Mouse (Mus musculus) heart, adult 2 months (tissue): ENCODE data around the gene Pla2g12b. TPM values are rescaled to one million over a fixed set of nuclear protein-coding genes. Genes with fewer than 3 reads are reported as not detected.

Experiments used
- DNase-seq, 2 experiments: peaks; one replicate each; pipeline ENCODE4 v3.0.0; 2021
- H3K27ac ChIP-seq: fragments of 200-600 bp; 2 replicates; pipeline ENCODE4 v1.8.1; 2022
- H3K27me3 ChIP-seq: fragments of 200-500 bp; 2 replicates; pipeline ENCODE4 v1.6.1; 2012; ENCODE audit warnings: mild to moderate bottlenecking, low read length, inconsistent platforms, mixed read lengths; ENCODE audit not compliant: control insufficient read depth, insufficient read depth
- H3K36me3 ChIP-seq: fragments of 200-500 bp; 2 replicates; pipeline ENCODE4 v1.6.1; 2012; ENCODE audit warnings: low read length, inconsistent platforms; ENCODE audit not compliant: control insufficient read depth, insufficient read depth
- H3K4me1 ChIP-seq: fragments of 200-500 bp; 2 replicates; pipeline ENCODE4 v1.6.1; 2011; ENCODE audit warnings: low read length; ENCODE audit not compliant: control insufficient read depth, insufficient read depth
- H3K4me3 ChIP-seq: fragments of 200-600 bp; 2 replicates; pipeline ENCODE4 v1.8.1; 2022
- H3K79me2 ChIP-seq: fragments of 200-500 bp; replicated peaks from 2 replicates; pipeline ENCODE4 v1.6.1; 2012; ENCODE audit warnings: mild to moderate bottlenecking, inconsistent platforms, low read length, moderate library complexity, mixed read lengths; ENCODE audit not compliant: control insufficient read depth, insufficient read depth
- H3K9ac ChIP-seq: fragments of 200-500 bp; 2 replicates; pipeline ENCODE4 v1.6.1; 2012; ENCODE audit warnings: low read depth, mild to moderate bottlenecking, control low read depth, inconsistent platforms, low read length, mixed read lengths
- CTCF ChIP-seq: fragments of 200-600 bp; IDR thresholded peaks from 2 replicates; pipeline ENCODE4 v1.8.1; 2022; ENCODE audit warnings: antibody characterized with exemption, mild to moderate bottlenecking, moderate library complexity
- EP300 ChIP-seq: fragments of 200-500 bp; IDR thresholded peaks from 2 replicates; pipeline ENCODE4 v1.6.1; 2011; ENCODE audit warnings: low read depth, low read length, control low read depth; ENCODE audit not compliant: insufficient read depth
- POLR2A ChIP-seq: fragments of 200-500 bp; IDR thresholded peaks from 2 replicates; pipeline ENCODE4 v1.6.1; 2011; ENCODE audit warnings: mild to moderate bottlenecking, low read depth, low read length, control low read depth; ENCODE audit not compliant: insufficient read depth
- WGBS: fragments of 180-500 bp; shearing (Covaris S2); methylation state at CpG from one replicate; pipeline ENCODE4 v1.1.7; 2018; 5-methylcytosine and 5-hydroxymethylcytosine counted together
- intact Hi-C: fragments of 180-260 bp; cut with DNase I; formaldehyde crosslinking; loops from one replicate; pipeline ENCODE4 v1.15.1; 2025
- polyA plus RNA-seq: library from polyadenylated mRNA; depleted of rRNA; stranded (reverse); fragments of >200 nt; gene quantifications from 2 replicates; pipeline ENCODE4 v1.2.3, GENCODE M21; 2012
- total RNA-seq, 2 experiments: library from RNA; stranded (reverse); gene quantifications; 2 replicates each; pipeline ENCODE4 v1.2.3; 2021

Gene Pla2g12b
- total and polyA plus RNA-seq, 3 experiments, result 0.10 TPM; not detected in 2

DNA sequence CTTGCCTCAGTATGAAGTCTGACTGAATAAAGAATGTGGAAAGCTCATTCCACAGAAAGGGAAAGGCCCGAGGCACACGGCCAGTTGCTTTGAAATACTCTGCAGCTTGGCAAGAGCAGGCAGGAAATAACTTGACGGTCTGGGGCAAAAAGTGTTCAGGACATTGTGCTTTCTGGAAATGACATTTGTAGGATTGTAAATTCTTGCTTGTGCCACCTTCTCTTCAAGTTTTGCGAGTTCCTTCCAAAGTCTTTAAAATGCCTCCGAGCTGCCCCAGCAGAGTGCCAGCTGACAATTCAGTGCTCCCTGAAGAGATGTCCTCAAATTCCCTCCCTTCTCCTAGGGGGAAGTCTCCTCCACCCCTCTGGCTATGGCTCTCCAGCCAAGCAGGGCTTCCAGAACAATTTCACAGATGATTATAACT lies 36.1 kb downstream of the Pla2g12b start:
- intact Hi-C loops, result no loop called here
- Histone ChIP-seq H3K27me3 (no peaks in the 10 kb centered on the region), H3K36me3 (peaks cover 5% of the 10 kb centered on the region), H3K27ac (peak overlapping the region; percentile 32), H3K4me3 (no peak overlapping the region), H3K79me2 (no peaks in the 10 kb centered on the region), H3K9ac (no peak overlapping the region), H3K4me1 (peaks cover 17% of the 10 kb centered on the region)
- TF ChIP-seq CTCF (no peak), EP300 (peak; percentile 44; the same call in 1 of the 2 replicates)
- DNase-seq, result peak; percentile 58 to 69
- WGBS, result 5% methylated on average over 5 of the region's 5 CpGs

DNA sequence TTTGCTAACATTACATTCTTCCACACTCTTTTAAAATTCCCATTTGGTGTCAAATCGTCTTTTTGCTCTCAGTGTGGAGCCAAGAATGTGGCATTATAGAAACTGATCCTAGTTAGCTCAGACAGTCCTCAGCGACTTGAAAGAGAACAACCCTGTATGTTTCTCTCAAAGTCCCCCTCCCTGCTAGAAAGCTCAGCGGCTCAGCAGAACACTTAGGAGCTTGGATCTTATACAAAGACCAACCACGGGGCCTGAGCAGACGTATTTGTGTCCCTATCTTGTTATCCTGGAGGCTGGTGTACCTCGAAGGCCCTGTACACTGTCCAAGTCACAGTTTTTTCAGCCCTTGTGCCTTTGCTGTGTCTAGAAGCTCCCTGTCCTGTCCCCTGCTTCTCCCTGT lies 36.7 kb downstream of the Pla2g12b start:
- intact Hi-C loops, result loop anchor here (5.0 kb wide), 1 partner anchor 177 kb away; the partner anchor contains the start of genes Gm10322 and Mcu
- no peak for TF ChIP-seq CTCF
- TF ChIP-seq EP300, result no peak
- no peak for TF ChIP-seq POLR2A
- no peak overlapping the region for H3K9ac ChIP-seq
- H3K27ac ChIP-seq, result peak overlapping the region; percentile 32
- H3K4me1 ChIP-seq, result peaks cover 17% of the 10 kb centered on the region
- no peaks in the 10 kb centered on the region for H3K27me3 ChIP-seq
- no peak for DNase-seq
- no peaks in the 10 kb centered on the region for H3K79me2 ChIP-seq
- H3K36me3 ChIP-seq, result peaks cover 5% of the 10 kb centered on the region
- no peak overlapping the region for H3K4me3 ChIP-seq
- 33% methylated on average over 6 of the region's 6 CpGs for WGBS

DNA sequence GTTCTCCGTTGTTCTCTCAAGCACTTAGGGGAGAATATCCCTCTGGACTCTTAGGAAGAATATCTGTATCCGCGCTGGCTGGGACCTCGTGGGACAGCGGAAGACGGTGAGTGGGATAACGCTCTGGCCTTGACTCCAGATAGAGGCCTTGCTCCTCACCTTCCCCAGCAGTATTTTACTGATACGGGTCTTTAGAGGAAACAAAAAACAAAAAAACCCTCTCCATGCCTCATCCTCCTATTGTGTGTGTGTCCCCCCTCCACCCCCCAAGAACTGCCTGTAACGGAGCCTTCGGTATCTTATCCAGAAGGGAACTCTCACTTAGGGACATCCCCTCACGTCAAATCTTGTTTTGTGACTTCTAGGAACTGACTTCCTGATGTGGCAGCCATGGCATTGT lies 38.3 kb downstream of the Pla2g12b start, which contains the start of gene Oit3:
Oit3 (minus strand) TSS at position 44 of the 400 bp plus-strand sequence.
- no peak for TF ChIP-seq EP300
- TF ChIP-seq CTCF, result no peak
- no peak for TF ChIP-seq POLR2A
- no peak within 1 kb of the TSS for H3K27ac ChIP-seq
- H3K9ac ChIP-seq, result no peak within 1 kb of the TSS
- H3K4me3 ChIP-seq, result no peak within 1 kb of the TSS
- H3K79me2 ChIP-seq, result no peaks in the 10 kb centered on the region
- intact Hi-C loops, result loop anchor here (5.0 kb wide), 1 partner anchor 176 kb away; the partner anchor contains the start of genes Gm10322 and Mcu
- peaks cover 17% of the 10 kb centered on the region for H3K4me1 ChIP-seq
- no peak for DNase-seq
- 50% methylated on average over 11 of the region's 11 CpGs for WGBS
- no peaks in the 10 kb centered on the region for H3K27me3 ChIP-seq
- H3K36me3 ChIP-seq, result peaks cover 5% of the 10 kb centered on the region

DNA sequence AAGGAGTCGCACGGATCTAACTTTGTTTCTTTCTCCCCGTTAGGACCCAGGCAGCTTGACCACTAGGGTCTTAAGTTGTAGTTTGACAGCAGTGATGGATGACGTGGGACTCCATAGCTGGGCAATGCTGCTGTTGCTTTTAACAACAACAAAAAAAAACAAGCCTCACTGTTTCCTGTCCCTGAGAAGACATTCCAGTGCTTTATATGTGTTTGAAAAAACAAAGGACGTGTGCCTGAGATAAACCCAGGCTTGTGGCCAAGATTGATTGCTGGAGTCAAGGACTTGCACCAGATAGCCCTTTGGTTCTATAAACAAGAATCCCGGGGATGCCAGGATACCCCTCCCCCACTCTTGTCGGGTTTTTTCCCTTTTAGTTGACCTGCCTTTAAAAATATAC lies 39.8 kb downstream of the Pla2g12b start:
- H3K4me1 ChIP-seq, result peaks cover 17% of the 10 kb centered on the region
- TF ChIP-seq CTCF (no peak), EP300 (no peak), POLR2A (no peak)
- no peak for DNase-seq
- no peaks in the 10 kb centered on the region for H3K27me3 ChIP-seq
- no peak overlapping the region for H3K27ac ChIP-seq
- intact Hi-C loops, result loop anchor here (5.0 kb wide), 1 partner anchor 174 kb away; the partner anchor contains the start of genes Gm10322 and Mcu
- WGBS, result 7% methylated on average over 7 of the region's 7 CpGs
- no peaks in the 10 kb centered on the region for H3K79me2 ChIP-seq
- no peak overlapping the region for H3K9ac ChIP-seq
- H3K36me3 ChIP-seq, result peaks cover 7% of the 10 kb centered on the region
- no peak overlapping the region for H3K4me3 ChIP-seq

DNA sequence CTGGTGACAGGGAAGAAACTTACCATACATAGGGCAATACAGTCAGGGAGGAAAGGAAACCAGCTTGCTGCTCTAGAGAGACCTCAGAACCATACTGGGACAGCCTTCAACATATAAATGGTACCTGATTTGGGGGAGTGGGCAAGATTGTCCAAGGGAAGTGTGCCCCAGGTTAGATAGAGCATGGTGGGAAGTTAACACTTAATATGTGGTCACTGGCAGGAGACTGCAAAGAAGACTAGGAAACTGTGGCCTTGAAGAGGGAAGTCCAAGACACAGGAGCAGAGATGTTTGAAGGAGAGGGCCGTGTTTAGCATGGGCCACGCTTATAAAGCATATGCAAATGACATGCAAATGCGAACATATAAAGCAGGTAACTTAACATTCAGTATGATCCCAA lies 40.6 kb downstream of the Pla2g12b start:
- WGBS, result 87% methylated on average over 3 of the region's 3 CpGs
- Histone ChIP-seq H3K79me2 (no peaks in the 10 kb centered on the region), H3K4me1 (peaks cover 16% of the 10 kb centered on the region), H3K4me3 (no peak overlapping the region), H3K27me3 (no peaks in the 10 kb centered on the region), H3K36me3 (peaks cover 7% of the 10 kb centered on the region), H3K9ac (no peak overlapping the region), H3K27ac (no peak overlapping the region)
- TF ChIP-seq EP300 (no peak), CTCF (no peak), POLR2A (no peak)
- intact Hi-C loops, result loop anchor here (5.0 kb wide), 1 partner anchor 173 kb away; the partner anchor contains the start of genes Gm10322 and Mcu
- no peak for DNase-seq

DNA sequence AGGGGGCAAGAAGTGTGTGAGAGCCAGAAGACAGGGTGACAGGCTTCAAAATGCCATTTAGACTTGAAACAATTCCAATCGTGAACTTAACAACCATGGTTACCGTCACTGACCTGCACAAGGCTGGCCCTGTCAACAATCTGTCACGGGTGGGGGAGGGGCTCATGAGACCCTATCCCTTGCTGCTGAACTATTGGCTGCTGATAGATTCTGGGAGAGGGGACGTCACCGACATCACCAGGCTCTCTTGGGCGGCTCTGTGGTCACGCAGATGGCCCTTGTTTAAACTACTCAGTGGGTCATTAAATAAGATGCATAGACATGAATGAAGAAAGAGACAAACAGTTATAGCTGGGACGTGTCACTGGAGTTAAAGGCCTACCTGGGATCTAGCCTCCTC lies 41.2 kb downstream of the Pla2g12b start:
- Histone ChIP-seq H3K4me3 (no peak overlapping the region), H3K27ac (no peak overlapping the region), H3K9ac (no peak overlapping the region), H3K36me3 (peaks cover 7% of the 10 kb centered on the region), H3K4me1 (peaks cover 12% of the 10 kb centered on the region), H3K27me3 (no peaks in the 10 kb centered on the region), H3K79me2 (no peaks in the 10 kb centered on the region)
- no peak for TF ChIP-seq POLR2A
- TF ChIP-seq EP300, result no peak
- no peak for TF ChIP-seq CTCF
- DNase-seq, result no peak
- 80% methylated on average over 8 of the region's 8 CpGs for WGBS
- intact Hi-C loops, result loop anchor here (5.0 kb wide), 1 partner anchor 173 kb away; the partner anchor contains the start of genes Gm10322 and Mcu
